Mouse (Mus musculus): Measurements from ENCODE around the gene Vwa3b.
A peak's percentile ranks its signal among the peaks of the same experiment; 100 is the strongest.

Gene Vwa3b

GRCm38 (mm10) chr1:37124696-37125349, 98.4 kb downstream of the Vwa3b start:
- DNase-seq (ENCODE audit: low read depth): no peak

DNA sequence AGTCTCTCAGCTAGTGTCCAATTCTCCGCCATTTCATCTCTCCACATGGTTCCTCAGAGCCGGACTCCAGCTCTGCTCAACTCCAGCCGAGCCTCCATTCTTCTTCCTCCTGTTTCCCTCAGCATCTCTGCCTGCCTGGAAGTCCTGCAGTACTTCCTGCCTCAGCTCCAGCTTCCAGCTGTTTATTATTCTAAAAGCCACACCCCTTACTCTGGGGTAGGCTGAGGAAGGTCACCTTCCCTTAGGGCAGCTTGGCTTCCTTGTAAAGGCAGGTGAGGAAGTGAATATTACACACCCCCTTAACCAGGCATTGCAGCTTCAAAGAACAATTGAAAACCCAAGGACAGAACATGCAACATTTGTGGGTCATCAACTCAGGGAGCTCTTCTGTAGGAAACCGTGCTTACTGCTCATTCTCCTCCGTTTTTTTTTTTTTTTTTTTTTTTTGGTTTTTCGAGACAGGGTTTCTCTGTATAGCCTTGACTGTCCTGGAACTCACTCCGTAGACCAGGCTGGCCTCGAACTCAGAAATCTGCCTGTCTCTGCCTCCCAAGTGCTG, 103.7 kb downstream of the Vwa3b start:
- no peak for DNase-seq (ENCODE audit: low read depth)

- DNase-seq (ENCODE audit: low read depth): no peak
These were observed 104.8 kb downstream of the Vwa3b start for GRCm38 (mm10) chr1:37131146-37131545.

DNA sequence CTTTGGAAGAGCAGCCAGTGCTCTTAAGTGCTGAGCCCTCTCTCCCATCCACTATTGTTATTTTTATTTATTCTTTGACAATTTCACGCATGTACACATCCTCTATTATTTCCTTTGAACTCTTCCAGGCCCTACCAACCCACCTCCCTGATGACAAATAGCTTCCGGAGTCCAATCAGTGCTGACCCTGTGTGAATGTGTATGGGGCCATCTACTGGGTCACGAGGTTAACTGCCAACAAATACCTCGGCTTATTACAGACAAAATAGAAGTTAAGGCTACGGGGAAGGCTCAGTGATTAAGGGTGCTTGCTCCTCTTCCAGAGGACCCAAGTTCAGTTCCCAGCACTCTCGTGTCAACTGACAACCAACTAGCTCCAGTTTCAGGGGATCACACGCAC, 106.0 kb downstream of the Vwa3b start:
- no peak for DNase-seq (ENCODE audit: low read depth)

DNA sequence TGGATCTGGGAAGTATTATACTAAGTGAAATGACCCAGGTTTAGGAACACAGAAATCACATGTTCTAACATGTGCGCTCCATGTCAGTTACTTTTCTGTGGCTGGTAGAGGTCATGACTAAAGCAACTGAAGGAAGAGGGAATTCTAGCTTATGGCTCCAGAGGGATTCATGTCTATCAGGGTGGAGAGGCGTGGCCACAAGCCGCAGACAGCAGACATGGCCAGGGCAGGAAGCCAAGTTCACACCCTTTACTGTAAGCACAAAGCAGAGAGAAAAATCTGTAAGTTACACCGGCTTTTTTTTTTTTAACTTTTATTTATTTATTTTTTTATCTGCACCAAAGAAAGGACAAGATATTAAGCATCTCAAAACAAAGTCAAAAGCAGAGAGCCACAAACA, 119.6 kb downstream of the Vwa3b start:
- DNase-seq (ENCODE audit: low read depth): no peak

DNA sequence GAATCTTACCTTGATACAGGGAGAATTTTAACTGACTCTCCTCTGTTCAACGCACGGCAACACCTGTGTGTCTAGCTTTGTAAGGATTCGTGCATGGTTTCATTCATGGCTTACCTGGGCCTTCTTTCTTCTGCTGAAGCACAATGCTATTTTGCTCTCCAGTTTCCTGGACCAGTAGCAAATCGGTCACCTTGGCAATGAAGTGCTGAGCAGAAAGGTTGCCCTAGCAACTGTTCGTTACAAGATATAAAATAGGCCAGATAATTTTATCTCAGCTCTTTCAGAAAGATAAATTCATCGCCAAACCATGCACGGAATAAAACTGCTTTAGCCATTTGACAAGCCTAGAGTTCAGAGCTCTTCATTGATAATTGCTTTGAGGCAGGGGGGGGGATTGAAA, 123.5 kb downstream of the Vwa3b start:
- DNase-seq (ENCODE audit: low read depth): no peak

GRCm38 (mm10) chr1:37151896-37152295, 125.5 kb downstream of the Vwa3b start:
- no peak for DNase-seq (ENCODE audit: low read depth)

- no peak for DNase-seq (ENCODE audit: low read depth)
These were observed 139.7 kb downstream of the Vwa3b start for GRCm38 (mm10) chr1:37166066-37166465.

DNA sequence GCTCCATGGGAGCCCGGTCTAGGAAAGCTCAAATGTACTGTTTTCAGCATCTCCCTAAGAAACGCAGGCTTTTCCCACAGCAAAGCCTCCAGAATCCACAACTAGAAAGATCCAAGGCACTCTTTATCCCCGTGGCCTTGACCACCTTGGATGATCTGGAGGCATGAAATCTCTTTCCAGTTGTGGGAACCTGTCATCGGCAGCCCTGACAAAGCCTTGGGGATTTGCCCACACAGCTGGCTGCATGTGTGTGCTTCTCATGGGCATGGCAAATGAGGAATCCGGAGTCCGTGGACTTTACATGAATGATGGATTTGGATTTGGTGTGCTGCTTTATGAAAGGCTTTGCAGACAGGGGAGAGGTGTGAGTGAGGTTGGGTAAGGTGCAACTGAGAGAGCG, 141.5 kb downstream of the Vwa3b start:
- DNase-seq (ENCODE audit: low read depth): no peak

GRCm38 (mm10) chr1:37177874-37178273, 151.5 kb downstream of the Vwa3b start:
- DNase-seq (ENCODE audit: low read depth): no peak

GRCm38 (mm10) chr1:37179852-37180251, 153.5 kb downstream of the Vwa3b start:
- no peak for DNase-seq (ENCODE audit: low read depth)

GRCm38 (mm10) chr1:37187050-37187449, 160.7 kb downstream of the Vwa3b start:
- no peak for DNase-seq (ENCODE audit: low read depth)

DNA sequence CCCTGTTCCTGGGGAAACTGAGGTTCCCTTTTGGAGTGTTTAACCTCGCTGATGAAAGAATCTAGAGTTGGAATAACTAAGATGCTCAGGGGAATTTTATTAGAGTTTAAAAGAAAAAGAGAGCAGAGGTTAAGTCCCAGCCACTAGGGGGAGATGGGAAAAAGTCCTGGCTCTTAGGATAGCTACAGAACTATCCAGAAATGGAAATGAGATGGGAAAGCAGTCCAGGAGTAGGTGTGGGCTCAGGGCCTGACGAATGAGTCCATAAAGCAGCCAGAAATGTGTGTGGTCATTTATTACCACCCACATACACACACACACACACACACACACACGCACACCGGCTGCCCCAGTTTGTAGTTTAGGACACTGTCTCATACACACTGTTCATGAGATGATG, 168.2 kb downstream of the Vwa3b start:
- no peak for DNase-seq (ENCODE audit: low read depth)

GRCm38 (mm10) chr1:37201406-37201805, 175.0 kb downstream of the Vwa3b start:
- no peak for DNase-seq (ENCODE audit: low read depth)

DNA sequence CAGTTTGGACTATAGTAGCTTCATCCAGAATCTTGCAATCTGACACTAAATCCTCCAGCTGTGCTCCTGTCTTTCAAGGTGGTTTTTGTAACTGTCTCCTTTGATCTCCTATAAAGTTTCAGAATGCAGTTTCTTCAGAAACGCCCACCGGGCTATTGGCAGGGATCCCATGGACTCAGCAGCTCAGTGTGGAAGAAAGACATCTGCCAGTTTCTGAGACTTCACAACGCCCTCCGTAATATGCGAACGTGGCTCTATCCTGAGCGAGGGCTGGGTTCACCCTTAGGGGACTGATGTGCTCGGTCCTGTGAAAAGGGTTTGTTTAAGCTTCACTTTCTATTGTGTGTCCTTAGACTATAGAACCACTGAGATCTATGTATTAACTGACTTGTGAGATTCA, 181.3 kb downstream of the Vwa3b start:
- no peak for DNase-seq (ENCODE audit: low read depth)

GRCm38 (mm10) chr1:37212375-37212774, 186.0 kb downstream of the Vwa3b start:
- DNase-seq (ENCODE audit: low read depth): no peak

DNA sequence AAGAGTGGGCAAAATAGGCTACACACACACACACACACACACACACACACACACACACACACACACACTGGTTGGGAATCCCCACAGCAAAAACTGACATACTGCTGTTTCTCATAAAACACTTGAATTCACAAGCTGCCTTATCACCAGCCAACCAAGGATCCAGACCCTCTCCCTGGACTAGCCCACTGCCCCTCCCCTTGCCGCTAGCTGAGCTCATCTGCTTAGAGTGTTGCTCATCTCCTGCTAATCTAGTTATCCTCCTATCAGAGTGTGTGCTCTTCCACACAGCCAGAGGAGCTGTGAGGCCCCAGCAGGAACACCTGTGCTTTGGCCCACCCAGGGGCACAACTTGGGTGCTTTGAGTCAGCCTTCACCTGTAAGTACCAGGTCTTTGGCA, 187.7 kb downstream of the Vwa3b start, which contains the start of gene Cnga3:
Cnga3 (plus strand) TSS at position 291 of the 400 bp plus-strand sequence.
- no peak for DNase-seq (ENCODE audit: low read depth)

DNA sequence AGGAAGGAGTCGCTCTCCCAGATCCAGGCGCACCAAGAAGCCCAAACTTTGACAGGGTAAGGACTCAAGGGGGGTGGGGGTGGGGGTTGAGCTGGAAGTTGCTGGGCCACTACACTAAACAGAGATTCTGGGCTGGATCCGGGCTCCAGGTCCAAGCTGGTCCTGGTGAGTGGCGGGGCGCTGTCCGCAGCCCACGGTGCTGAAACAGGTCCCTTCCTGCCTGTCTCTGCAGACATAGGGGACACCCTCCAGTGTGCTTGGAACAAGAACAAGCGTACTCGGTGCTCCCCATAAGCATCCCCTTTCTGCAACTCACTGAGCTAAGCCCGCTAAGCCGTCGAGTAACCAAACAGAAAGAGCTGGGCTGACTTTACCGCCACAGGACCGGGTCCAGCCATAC, 192.0 kb downstream of the Vwa3b start:
- peak; percentile 2 for DNase-seq (ENCODE audit: low read depth)

GRCm38 (mm10) chr1:37219593-37219992, 193.2 kb downstream of the Vwa3b start:
- DNase-seq (ENCODE audit: low read depth): no peak

DNA sequence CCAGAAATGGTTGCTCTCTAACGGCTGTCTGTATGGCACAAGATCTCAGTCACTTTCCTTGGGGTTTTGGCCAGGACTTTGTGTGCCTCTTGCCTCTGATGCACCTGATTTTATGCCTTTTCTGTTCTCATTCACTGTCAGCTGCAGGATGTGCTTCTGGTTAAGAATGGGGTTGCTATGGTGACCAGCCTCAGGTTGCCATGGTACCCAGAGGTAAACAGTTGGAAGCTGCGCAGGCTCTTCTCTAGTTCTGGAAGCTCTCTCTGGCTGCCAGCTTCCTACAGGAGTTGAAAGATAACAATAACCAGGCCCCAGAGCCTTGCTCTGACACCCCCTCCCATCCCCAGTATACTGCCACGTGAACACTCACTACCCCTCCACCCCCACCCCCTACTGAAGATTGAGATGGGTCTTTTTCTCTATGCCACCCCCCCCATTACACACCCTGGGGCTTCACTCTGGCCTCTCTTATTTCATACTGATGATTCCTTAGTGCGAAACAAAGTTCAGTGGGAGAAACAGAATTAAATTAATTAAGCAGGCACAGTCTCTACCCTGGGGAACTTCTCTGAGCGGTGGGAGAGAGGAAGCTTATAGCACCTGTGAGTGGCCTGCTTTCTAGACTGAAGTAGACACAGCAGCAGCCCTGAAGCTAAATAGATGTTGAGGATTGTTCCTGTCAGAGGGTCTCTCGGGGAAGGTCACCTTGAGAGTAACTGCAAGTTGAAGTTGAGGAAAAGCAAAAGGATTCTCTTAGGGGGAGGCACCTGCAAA, 193.9 kb downstream of the Vwa3b start:
- no peak for DNase-seq (ENCODE audit: low read depth)

DNA sequence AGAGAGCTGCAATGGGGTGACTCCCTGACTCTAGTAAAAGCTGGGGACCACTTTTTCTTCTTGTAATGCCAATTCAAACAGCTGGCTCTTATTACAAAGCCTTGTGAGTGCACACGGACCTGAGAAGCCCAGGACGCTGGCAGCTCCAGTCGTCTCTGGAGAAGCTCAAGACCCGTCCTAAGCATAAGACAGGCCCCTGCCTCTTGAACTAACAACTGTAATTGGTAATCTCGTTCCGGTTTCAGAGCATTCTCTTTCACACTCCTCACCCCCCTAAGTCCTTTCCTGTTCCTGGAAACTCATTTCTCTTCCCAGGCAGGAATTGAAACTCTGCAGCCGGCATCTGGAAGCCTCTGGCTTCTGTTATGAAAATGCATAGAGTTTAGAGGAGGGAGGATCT, 195.6 kb downstream of the Vwa3b start:
- no peak for DNase-seq (ENCODE audit: low read depth)

DNA sequence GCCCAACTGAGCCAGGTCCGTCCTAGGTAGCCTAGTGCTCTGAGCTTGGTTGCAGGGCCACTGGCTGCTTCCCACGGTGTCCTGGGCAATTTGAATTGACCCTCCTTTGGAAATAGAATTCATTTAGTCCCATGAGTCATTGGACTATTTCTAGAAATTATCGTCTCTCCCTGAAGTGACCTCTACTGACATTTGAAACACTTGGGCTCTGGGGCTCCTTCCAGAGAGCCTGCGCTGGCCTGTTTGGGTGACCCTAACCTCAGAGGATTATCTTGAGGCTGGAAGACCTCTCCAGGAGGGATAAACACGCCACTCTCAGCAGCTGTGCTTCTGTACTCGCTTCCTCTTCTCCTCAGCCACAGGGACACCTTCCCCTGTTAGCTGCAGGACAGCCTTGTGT, 204.0 kb downstream of the Vwa3b start:
- no peak for DNase-seq (ENCODE audit: low read depth)

DNA sequence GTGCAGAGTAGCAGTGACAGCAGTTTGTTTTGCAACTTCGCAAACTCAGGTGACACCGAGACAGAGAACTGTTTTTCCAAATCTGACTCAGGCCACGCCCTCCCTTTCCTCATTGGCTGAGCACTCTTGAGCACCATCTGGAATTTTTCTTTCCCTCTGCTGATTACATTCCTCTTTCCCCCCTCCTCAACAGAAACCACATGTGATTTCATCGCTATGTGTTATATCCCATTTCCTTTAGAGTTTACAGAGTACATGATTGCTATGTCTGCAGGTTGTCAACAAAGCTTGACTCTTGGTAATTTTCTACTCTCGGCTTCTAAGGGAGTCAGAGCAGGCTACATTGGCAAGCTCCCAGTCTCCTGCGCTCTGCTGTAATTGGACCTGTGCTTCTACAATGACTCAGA, 204.9 kb downstream of the Vwa3b start:
- no peak for DNase-seq (ENCODE audit: low read depth)
